Mouse (Mus musculus): ENCODE measurements at regions not wholly inside any gene's neighbourhood (a gene's known extent, or its start where the extent isn't known, plus 50 kb on each side); places are given as distances from the start of the nearest gene placed in this dataset.

- no peak for TF ChIP-seq CTCF (IDR thresholded peaks at IDR 0.05; ENCODE audit: low read depth, low read length)
- TF ChIP-seq POLR2A (IDR thresholded peaks at IDR 0.05; ENCODE audit: borderline replicate concordance, low read depth, low read length) = no peak
These were observed 154.1 kb downstream of the Arrdc3 start for GRCm38 (mm10) chr13:81037316-81037715.
